Mouse (Mus musculus) lung, adult 2 months (tissue): ENCODE results near the gene Mylk4. TPM values are rescaled to one million over a fixed set of nuclear protein-coding genes. Genes with fewer than 3 reads are reported as not detected.

ENCODE experiments used
- DNase-seq: peaks from one replicate; pipeline ENCODE4 v3.0.0; 2022
- H3K4me1 ChIP-seq: fragments of 200-500 bp; 2 replicates; pipeline ENCODE4 v1.6.1; 2011; ENCODE audit warnings: low read length; ENCODE audit not compliant: control insufficient read depth, insufficient read depth
- H3K4me3 ChIP-seq: fragments of 200-500 bp; replicated peaks from 2 replicates; pipeline ENCODE3; 2011; ENCODE audit warnings: low read depth, mild to moderate bottlenecking, control low read depth, low read length; ENCODE audit errors: extremely low read depth
- CTCF ChIP-seq: fragments of 200-500 bp; IDR thresholded peaks from 2 replicates; pipeline ENCODE4 v1.5.1; 2011; ENCODE audit warnings: mild to moderate bottlenecking, low read length, control low read depth; ENCODE audit not compliant: insufficient read depth
- POLR2A ChIP-seq: fragments of 200-500 bp; IDR thresholded peaks from 2 replicates; pipeline ENCODE4 v1.6.1; 2011; ENCODE audit warnings: low read depth, mild to moderate bottlenecking, control low read depth, low read length, borderline replicate concordance; ENCODE audit errors: extremely low read depth
- WGBS: fragments of 180-500 bp; shearing (Covaris S2); methylation state at CpG from one replicate; pipeline ENCODE4 v1.1.7; 2018; 5-methylcytosine and 5-hydroxymethylcytosine counted together
- polyA plus RNA-seq: library from polyadenylated mRNA; depleted of rRNA; stranded (reverse); fragments of >200 nt; gene quantifications from 2 replicates; pipeline ENCODE4 v1.2.3, GENCODE M21; 2012

The Mylk4 gene
- polyA plus RNA-seq, 1 experiment, result 4.1 TPM

GRCm38 (mm10) chr13:32764448-32764847, 19.3 kb downstream of the Mylk4 start:
- H3K4me3 ChIP-seq, result no peak overlapping the region
- no peak for DNase-seq
- WGBS, result 29% methylated on average over 7 of the region's 7 CpGs

GRCm38 (mm10) chr13:32763141-32763540, 20.6 kb downstream of the Mylk4 start:
- WGBS, result 55% methylated on average over 3 of the region's 3 CpGs
- TF ChIP-seq CTCF (no peak), POLR2A (no peak)
- Histone ChIP-seq H3K4me1 (no peaks in the 10 kb centered on the region), H3K4me3 (no peak overlapping the region)
- DNase-seq, result no peak

More at GRCm38 (mm10) chr13:32764448-32764847, 19.3 kb downstream of the Mylk4 start:
- no peaks in the 10 kb centered on the region for H3K4me1 ChIP-seq
- TF ChIP-seq CTCF (no peak), POLR2A (no peak)

- TF ChIP-seq CTCF (no peak), POLR2A (no peak)
- Histone ChIP-seq H3K4me3 (no peak overlapping the region), H3K4me1 (no peaks in the 10 kb centered on the region)
- 87% methylated on average over 2 of the region's 2 CpGs for WGBS
- no peak for DNase-seq
Measured at GRCm38 (mm10) chr13:32760795-32761194, 23.0 kb downstream of the Mylk4 start.

GRCm38 (mm10) chr13:32759036-32759435, 24.7 kb downstream of the Mylk4 start:
- 40% methylated on average over 4 of the region's 4 CpGs for WGBS
- TF ChIP-seq CTCF (no peak), POLR2A (no peak)
- Histone ChIP-seq H3K4me3 (no peak overlapping the region), H3K4me1 (no peaks in the 10 kb centered on the region)
- no peak for DNase-seq

GRCm38 (mm10) chr13:32752066-32752657, 31.6 kb downstream of the Mylk4 start:
- DNase-seq, result no peak
- TF ChIP-seq POLR2A (no peak), CTCF (no peak)

GRCm38 (mm10) chr13:32750507-32750906, 33.2 kb downstream of the Mylk4 start:
- no peaks in the 10 kb centered on the region for H3K4me1 ChIP-seq
- H3K4me3 ChIP-seq, result no peak overlapping the region
- no peak for DNase-seq
- WGBS, result 96% methylated on average over 1 of the region's 1 CpGs
- TF ChIP-seq CTCF, result no peak
- no peak for TF ChIP-seq POLR2A

More at GRCm38 (mm10) chr13:32752066-32752657, 31.6 kb downstream of the Mylk4 start:
- H3K4me1 ChIP-seq, result no peaks in the 10 kb centered on the region
- no peak overlapping the region for H3K4me3 ChIP-seq
- 17% methylated on average over 4 of the region's 4 CpGs for WGBS

GRCm38 (mm10) chr13:32748421-32748820, 35.3 kb downstream of the Mylk4 start:
- DNase-seq, result no peak
- WGBS, result 47% methylated on average over 2 of the region's 2 CpGs
- Histone ChIP-seq H3K4me3 (no peak overlapping the region), H3K4me1 (no peaks in the 10 kb centered on the region)
- TF ChIP-seq CTCF, result no peak
- TF ChIP-seq POLR2A, result no peak

GRCm38 (mm10) chr13:32741161-32741560, 42.6 kb downstream of the Mylk4 start:
- TF ChIP-seq CTCF (no peak), POLR2A (no peak)
- no peak for DNase-seq

GRCm38 (mm10) chr13:32731283-32731682, 52.5 kb downstream of the Mylk4 start:
- no peaks in the 10 kb centered on the region for H3K4me1 ChIP-seq
- TF ChIP-seq CTCF (no peak), POLR2A (no peak)

More at GRCm38 (mm10) chr13:32741161-32741560, 42.6 kb downstream of the Mylk4 start:
- no peaks in the 10 kb centered on the region for H3K4me1 ChIP-seq
- 49% methylated on average over 7 of the region's 7 CpGs for WGBS
- H3K4me3 ChIP-seq, result no peak overlapping the region

GRCm38 (mm10) chr13:32724606-32725005, 59.1 kb downstream of the Mylk4 start:
- no peak overlapping the region for H3K4me3 ChIP-seq
- 81% methylated on average over 5 of the region's 5 CpGs for WGBS
- no peaks in the 10 kb centered on the region for H3K4me1 ChIP-seq
- no peak for DNase-seq
- no peak for TF ChIP-seq CTCF
- TF ChIP-seq POLR2A, result no peak

More at GRCm38 (mm10) chr13:32731283-32731682, 52.5 kb downstream of the Mylk4 start:
- no peak overlapping the region for H3K4me3 ChIP-seq
- DNase-seq, result no peak

- WGBS, result 77% methylated on average over 4 of the region's 4 CpGs
- TF ChIP-seq POLR2A (no peak), CTCF (no peak)
- no peaks in the 10 kb centered on the region for H3K4me1 ChIP-seq
- H3K4me3 ChIP-seq, result no peak overlapping the region
- DNase-seq, result no peak
Measured at GRCm38 (mm10) chr13:32721717-32722116, 62.0 kb downstream of the Mylk4 start.
